Mouse (Mus musculus) lung, embryonic 15.5 days (tissue): ENCODE results near the gene Man2c1. TPM values are rescaled to one million over a fixed set of nuclear protein-coding genes. Genes with fewer than 3 reads are reported as not detected.

ENCODE experiments used
- ATAC-seq: fragments of 200-750 bp; cut with Nextera tagmentation; 2 replicates; pipeline ENCODE4 v1.8.0; 2017; ENCODE audit warnings: moderate number of reproducible peaks, borderline replicate concordance; ENCODE audit not compliant: low FRiP score, low TSS enrichment; ENCODE audit errors: extremely low read depth
- H3K27ac ChIP-seq: fragments of 300-500 bp; sonication (generic); 2 replicates; pipeline ENCODE4 v1.5.1; 2015; ENCODE audit warnings: moderate library complexity, mild to moderate bottlenecking, inconsistent platforms
- H3K27me3 ChIP-seq: fragments of 300-500 bp; sonication (generic); 2 replicates; pipeline ENCODE4 v1.6.1; 2015; ENCODE audit warnings: inconsistent platforms
- H3K36me3 ChIP-seq: fragments of 300-500 bp; sonication (generic); 2 replicates; pipeline ENCODE4 v1.6.1; 2015; ENCODE audit warnings: inconsistent platforms
- H3K4me1 ChIP-seq: fragments of 300-500 bp; sonication (generic); 2 replicates; pipeline ENCODE4 v1.6.1; 2015; ENCODE audit warnings: inconsistent platforms
- H3K4me2 ChIP-seq: fragments of 300-500 bp; sonication (generic); 2 replicates; pipeline ENCODE4 v1.6.1; 2015; ENCODE audit warnings: inconsistent platforms, mild to moderate bottlenecking, moderate library complexity
- H3K4me3 ChIP-seq: fragments of 300-500 bp; sonication (generic); 2 replicates; pipeline ENCODE4 v1.5.1; 2015; ENCODE audit warnings: mild to moderate bottlenecking, inconsistent platforms
- H3K9ac ChIP-seq: fragments of 300-500 bp; sonication (generic); 2 replicates; pipeline ENCODE4 v1.6.1; 2015; ENCODE audit warnings: inconsistent platforms
- H3K9me3 ChIP-seq: fragments of 300-500 bp; sonication (generic); 2 replicates; pipeline ENCODE4 v1.6.1; 2016; ENCODE audit warnings: inconsistent platforms
- WGBS: fragments of 180-500 bp; shearing (Covaris S2); methylation state at CpG from one replicate; pipeline ENCODE4 v1.1.7; 2015; 5-methylcytosine and 5-hydroxymethylcytosine counted together
- polyA plus RNA-seq: library from polyadenylated mRNA; unstranded; fragments of >200 nt; fragmentation: Nextera tagmentation; extraction: Ambion mirVana; gene quantifications from 2 replicates; pipeline ENCODE4 v1.2.1, GENCODE M21; 2015

Gene Man2c1
- polyA plus RNA-seq, 1 experiment from 2014 or later = 59.6 TPM

DNA sequence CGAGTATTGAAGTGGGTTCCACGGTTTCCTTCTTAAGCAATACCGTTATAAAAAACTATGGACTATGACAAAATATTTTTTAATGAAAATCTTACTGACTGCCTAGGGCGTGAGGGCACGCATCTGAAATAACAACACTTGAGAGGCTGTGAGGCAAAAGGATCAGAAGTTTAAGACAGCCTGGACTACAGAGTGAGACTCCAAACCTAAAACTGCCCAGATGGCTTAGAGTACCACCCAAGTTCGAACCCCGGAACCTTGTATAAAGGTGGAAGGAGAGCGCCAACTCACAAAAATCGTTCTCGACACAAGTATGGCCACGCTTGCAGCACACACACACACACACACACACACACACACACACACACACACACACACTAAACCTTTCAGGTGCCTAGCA is 28.0 kb downstream of the Man2c1 start:
- 32% methylated on average over 11 of the region's 11 CpGs for WGBS
- ATAC-seq = no peak; the same call in 1 of the 2 replicates
- H3K9ac ChIP-seq = peak overlapping the region; percentile 21; the same call in 1 of the 2 replicates

DNA sequence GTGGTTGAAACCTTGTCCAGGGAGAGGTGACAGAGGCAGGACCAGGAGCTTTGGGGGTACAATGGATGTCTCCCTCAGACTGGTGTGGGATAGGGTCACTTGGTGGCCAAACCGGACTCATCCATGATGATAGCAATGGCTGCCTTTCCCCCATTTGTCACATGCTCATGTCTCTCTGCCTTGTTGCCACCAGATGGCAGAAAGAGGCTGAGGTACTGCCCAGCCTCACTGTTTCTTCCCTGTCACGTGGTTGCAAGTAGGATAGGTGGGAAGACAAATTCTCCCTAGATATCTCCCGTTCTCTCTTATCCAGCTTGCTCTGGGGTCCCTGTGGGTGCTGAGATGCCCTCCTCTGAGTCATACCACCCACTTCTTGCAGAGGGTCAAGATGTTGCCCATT is 32.0 kb downstream of the Man2c1 start:
- Histone ChIP-seq H3K36me3 (no peaks in the 10 kb centered on the region), H3K9me3 (no peaks in the 10 kb centered on the region), H3K4me1 (peaks cover 7% of the 10 kb centered on the region), H3K27me3 (no peaks in the 10 kb centered on the region; the same call in 1 of the 2 replicates), H3K27ac (no peak overlapping the region), H3K4me3 (no peak overlapping the region), H3K9ac (no peak overlapping the region), H3K4me2 (no peak overlapping the region)
- 5% methylated on average over 3 of the region's 3 CpGs for WGBS
- no peak for ATAC-seq

More for the DNA sequence above, 28.0 kb downstream of the Man2c1 start:
- H3K27me3 ChIP-seq = no peaks in the 10 kb centered on the region; the same call in 1 of the 2 replicates
- H3K36me3 ChIP-seq = no peaks in the 10 kb centered on the region
- H3K4me2 ChIP-seq = peak overlapping the region; percentile 96
- peaks cover 14% of the 10 kb centered on the region for H3K4me1 ChIP-seq
- H3K27ac ChIP-seq = no peak overlapping the region
- H3K9me3 ChIP-seq = no peaks in the 10 kb centered on the region
- H3K4me3 ChIP-seq = peak overlapping the region; percentile 77

- Histone ChIP-seq H3K4me3 (no peak overlapping the region), H3K4me2 (no peak overlapping the region), H3K36me3 (no peaks in the 10 kb centered on the region), H3K9ac (no peak overlapping the region), H3K4me1 (peaks cover 4% of the 10 kb centered on the region; the same call in 1 of the 2 replicates), H3K9me3 (no peaks in the 10 kb centered on the region), H3K27ac (no peak overlapping the region), H3K27me3 (no peaks in the 10 kb centered on the region; the same call in 1 of the 2 replicates)
- no peak for ATAC-seq
- 24% methylated on average over 2 of the region's 2 CpGs for WGBS
Measured at GRCm38 (mm10) chr9:57163137-57163536, 32.6 kb downstream of the Man2c1 start.

DNA sequence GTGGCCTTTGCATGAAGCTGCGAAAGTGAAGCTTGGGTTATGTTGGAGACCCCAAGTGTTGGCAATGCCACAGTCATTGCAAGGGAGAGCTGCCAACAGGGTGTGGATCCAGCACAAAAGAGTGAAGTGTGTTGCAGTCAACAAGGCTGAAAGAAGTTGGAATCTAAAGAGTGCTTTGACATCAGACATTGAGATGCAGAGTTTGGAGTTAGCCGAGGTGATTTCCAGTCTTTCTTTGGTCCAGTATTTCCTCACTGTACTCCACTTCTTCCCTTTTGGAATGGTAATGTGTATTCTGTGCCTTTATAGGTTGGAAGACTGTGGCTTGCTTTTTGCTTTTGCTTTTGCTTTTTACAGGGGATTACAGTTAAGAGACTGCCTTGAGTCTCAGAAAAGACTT is 35.7 kb downstream of the Man2c1 start:
- H3K4me2 ChIP-seq = no peak overlapping the region
- H3K9ac ChIP-seq = no peak overlapping the region
- ATAC-seq = no peak
- H3K4me1 ChIP-seq = no peaks in the 10 kb centered on the region
- no peaks in the 10 kb centered on the region; the same call in 1 of the 2 replicates for H3K27me3 ChIP-seq
- H3K9me3 ChIP-seq = no peaks in the 10 kb centered on the region
- H3K36me3 ChIP-seq = no peaks in the 10 kb centered on the region
- H3K4me3 ChIP-seq = no peak overlapping the region
- H3K27ac ChIP-seq = no peak overlapping the region
- 87% methylated on average over 2 of the region's 2 CpGs for WGBS

- Histone ChIP-seq H3K4me3 (no peak overlapping the region), H3K4me2 (no peak overlapping the region), H3K9me3 (no peaks in the 10 kb centered on the region), H3K4me1 (no peaks in the 10 kb centered on the region), H3K36me3 (no peaks in the 10 kb centered on the region), H3K27me3 (no peaks in the 10 kb centered on the region; the same call in 1 of the 2 replicates), H3K27ac (no peak overlapping the region), H3K9ac (no peak overlapping the region)
- WGBS = 84% methylated on average over 5 of the region's 5 CpGs
- ATAC-seq = no peak
Measured at GRCm38 (mm10) chr9:57168411-57168810, 37.9 kb downstream of the Man2c1 start.

Other genes starting within 250 kb of the Man2c1 start
- 10.8 and 11.4 TPM in 2 replicates for gene Snx33, start 202.3 kb upstream of the Man2c1 start, polyA plus RNA-seq
- gene Imp3, start 193.2 kb upstream of the Man2c1 start, polyA plus RNA-seq = 78.0 and 82.1 TPM in 2 replicates
- 23.2 and 24.6 TPM in 2 replicates for gene Snupn, start 179.8 kb upstream of the Man2c1 start, polyA plus RNA-seq
- 25.5 and 26.4 TPM in 2 replicates for gene Ptpn9, start 135.8 kb upstream of the Man2c1 start, polyA plus RNA-seq
- 33.5 and 33.9 TPM in 2 replicates for gene Sin3a, start 58.6 kb upstream of the Man2c1 start, polyA plus RNA-seq
- 7.8 and 10.0 TPM in 2 replicates for gene Neil1, start 17.6 kb downstream of the Man2c1 start, polyA plus RNA-seq
- 87.1 and 98.9 TPM in 2 replicates for gene Commd4, start 27.6 kb downstream of the Man2c1 start, polyA plus RNA-seq
- gene Trcg1, start 105.9 kb downstream of the Man2c1 start, polyA plus RNA-seq = not detected in 2 replicates
- gene 1700017B05Rik, start 131.9 kb downstream of the Man2c1 start, polyA plus RNA-seq = 19.5 and 21.7 TPM in 2 replicates